Mouse (Mus musculus) megakaryocyte, adult 5-6 weeks (primary cell): ENCODE measurements around the gene Sgtb. TPM values are rescaled to one million over a fixed set of nuclear protein-coding genes. Genes with fewer than 3 reads are reported as not detected.

Experiments
- ATAC-seq: 2 replicates; pipeline ENCODE4 v1.8.0; 2016; ENCODE audit warnings: mild to moderate bottlenecking, inconsistent platforms; ENCODE audit not compliant: poor library complexity, severe bottlenecking
- total RNA-seq, 2 experiments: library from RNA; stranded (forward) in 1 of 2; stranded (reverse) in 1 of 2; fragments of 153-499, 151-499 nt in 1 of 2; fragments of 221-1000, 200-1000 nt in 1 of 2; gene quantifications; 2 replicates each; pipeline versions ENCODE4 v1.2.3 to v1.2.4; 2015 to 2017

The Sgtb gene
- total RNA-seq, 2 experiments from 2014 or later: 0.11 to 0.40 TPM

DNA sequence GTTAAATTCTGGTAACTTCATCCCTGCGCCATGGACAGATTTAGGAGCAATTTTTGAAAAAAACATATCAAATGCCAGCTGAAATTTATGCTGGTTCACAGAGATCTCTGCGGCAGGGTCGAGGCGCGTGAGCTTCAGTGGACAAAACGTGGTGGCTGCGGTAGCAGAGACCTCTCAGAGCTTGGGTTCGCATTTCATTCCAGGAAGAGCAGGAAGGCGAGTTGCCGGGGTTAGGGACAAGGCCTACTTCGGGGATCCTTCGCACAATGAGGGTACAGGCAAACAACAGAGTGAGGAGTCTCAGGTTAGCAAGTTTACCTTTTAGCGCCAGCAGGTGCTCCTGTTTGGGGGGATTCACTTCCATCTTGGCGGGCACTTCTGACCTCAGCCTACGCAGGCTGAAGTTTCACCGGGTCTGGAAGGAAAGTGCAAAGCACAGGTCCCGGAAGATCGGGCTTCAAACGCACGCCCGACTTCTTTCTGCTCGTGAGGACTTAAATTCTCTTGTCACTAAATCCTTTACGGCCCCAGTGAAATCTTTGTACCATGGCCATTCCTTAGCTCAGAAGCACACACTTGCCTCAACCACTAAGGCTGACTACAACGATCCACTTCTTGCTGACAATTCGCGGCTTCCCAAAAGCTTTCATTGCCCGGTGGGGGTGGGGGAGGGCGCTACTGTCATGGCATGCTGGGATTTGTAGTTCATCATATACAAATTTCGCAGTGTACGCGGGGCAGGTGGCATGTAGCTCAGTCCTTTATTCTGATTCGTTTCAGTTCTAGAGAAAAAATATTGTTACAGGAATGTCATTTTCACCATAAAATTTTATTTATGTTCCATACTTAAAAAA lies 68.5 kb downstream of the Sgtb start, which contains the start of gene Trappc13:
Gene Trappc13 (minus strand): TSS at position 674 of the 854 bp plus-strand sequence.
- ATAC-seq: peak; percentile 84

DNA sequence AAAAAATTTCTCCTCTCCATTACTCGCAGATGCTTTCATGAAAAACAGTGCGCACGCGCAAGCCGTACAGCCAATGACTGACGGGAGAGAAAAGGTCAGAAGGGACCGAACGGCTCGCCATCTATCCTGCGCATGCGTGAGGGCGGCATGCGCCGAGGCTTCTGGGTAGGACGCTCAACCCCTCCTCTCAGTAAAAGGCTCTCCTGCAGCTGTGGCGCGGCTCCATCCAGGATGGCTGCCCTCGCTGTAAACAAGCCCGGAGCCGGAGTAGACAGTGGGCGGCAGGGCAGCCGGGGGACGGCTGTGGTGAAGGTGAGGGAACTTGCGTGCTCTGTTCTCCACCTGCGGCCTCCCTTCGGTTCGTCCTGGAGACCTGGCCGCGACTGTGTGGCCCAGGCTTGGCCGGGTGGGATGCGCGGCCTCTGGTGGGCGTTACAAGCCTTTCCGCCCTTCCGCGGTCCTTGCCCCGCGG lies 69.1 kb downstream of the Sgtb start, which contains the start of gene Trim23:
Gene Trim23 (plus strand): TSS at position 148 of the 472 bp plus-strand sequence.
- ATAC-seq: peak; percentile 91

DNA sequence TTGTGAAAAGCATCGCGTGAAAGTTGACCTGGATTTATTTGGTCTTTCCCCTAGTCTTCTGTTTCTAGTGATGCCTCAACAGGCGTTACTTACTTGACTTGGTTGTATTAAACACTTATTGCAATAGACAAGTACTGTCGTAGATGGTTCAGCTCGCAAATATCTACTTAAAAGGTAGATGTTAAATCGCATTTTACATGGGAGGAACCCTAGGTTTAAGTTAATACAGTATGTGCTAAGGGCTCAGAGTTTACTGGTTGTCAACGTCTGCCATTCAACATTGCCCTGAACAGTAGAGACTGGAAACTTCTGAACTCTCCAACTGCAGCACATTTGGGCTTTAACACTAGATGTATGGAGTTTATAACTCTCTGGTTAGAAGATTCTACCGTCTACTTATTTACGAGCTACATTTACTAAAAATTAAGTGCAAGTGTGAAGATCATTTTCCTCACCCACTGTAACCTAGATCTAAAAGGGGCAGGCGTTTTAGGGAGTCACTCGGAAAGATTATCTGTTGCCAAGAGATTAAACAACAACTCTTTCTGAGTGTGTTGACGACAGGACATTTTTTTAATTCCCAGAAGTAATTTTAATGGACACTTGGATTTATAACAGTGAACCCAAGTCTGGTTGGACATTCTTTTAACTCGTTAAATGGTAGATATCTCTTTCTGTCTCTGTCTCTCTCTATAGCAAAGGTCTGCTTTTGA lies 69.8 kb downstream of the Sgtb start:
- no peak for ATAC-seq

DNA sequence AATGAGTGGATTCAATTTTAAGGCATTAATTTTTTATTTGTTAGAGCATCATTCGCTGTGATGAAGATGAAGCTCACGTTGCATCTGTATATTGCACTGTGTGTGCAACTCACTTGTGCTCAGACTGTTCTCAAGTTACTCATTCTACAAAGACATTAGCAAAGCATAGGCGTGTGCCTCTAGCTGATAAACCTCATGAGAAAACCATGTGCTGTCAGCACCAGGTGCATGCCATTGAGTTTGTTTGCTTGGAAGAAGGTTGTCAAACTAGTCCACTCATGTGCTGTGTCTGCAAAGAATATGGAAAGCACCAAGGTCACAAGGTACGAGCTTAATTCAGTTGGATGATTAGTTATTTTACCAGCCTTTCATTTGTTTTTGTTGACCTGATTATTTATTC lies 77.8 kb downstream of the Sgtb start:
- ATAC-seq: no peak

Other genes with a start within 250 kb of the Sgtb start
- gene Erbin, start 189.2 kb upstream of the Sgtb start, total RNA-seq (2015): 85.4 and 98.6 TPM in 2 replicates
- gene Erbin, start 189.2 kb upstream of the Sgtb start, total RNA-seq (2017): 84.8 and 96.9 TPM in 2 replicates
- 26.6 and 31.6 TPM in 2 replicates for gene Nln, start 127 bp upstream of the Sgtb start, total RNA-seq (2015)
- 27.7 and 37.3 TPM in 2 replicates for gene Nln, start 127 bp upstream of the Sgtb start, total RNA-seq (2017)
- 42.4 and 43.5 TPM in 2 replicates for gene Trappc13, start 68.7 kb downstream of the Sgtb start, total RNA-seq (2015)
- gene Trappc13, start 68.7 kb downstream of the Sgtb start, total RNA-seq (2017): 42.6 and 50.2 TPM in 2 replicates
- gene Trim23, start 69.1 kb downstream of the Sgtb start, total RNA-seq (2015): 7.4 and 9.8 TPM in 2 replicates
- gene Trim23, start 69.1 kb downstream of the Sgtb start, total RNA-seq (2017): 13.4 and 15.2 TPM in 2 replicates
- 34.7 and 39.1 TPM in 2 replicates for gene Cenpk, start 118.9 kb downstream of the Sgtb start, total RNA-seq (2015)
- gene Cenpk, start 118.9 kb downstream of the Sgtb start, total RNA-seq (2017): 97.9 and 112 TPM in 2 replicates
- gene Ppwd1, start 119.1 kb downstream of the Sgtb start, total RNA-seq (2015): 34.7 and 36.8 TPM in 2 replicates
- 27.0 and 29.9 TPM in 2 replicates for gene Ppwd1, start 119.1 kb downstream of the Sgtb start, total RNA-seq (2017)
- gene Adamts6, start 178.1 kb downstream of the Sgtb start, total RNA-seq (2015): 1.6 and 2.8 TPM in 2 replicates
- gene Adamts6, start 178.1 kb downstream of the Sgtb start, total RNA-seq (2017): 1.6 and 2.3 TPM in 2 replicates